Mouse (Mus musculus) telencephalon, adult 2 months (tissue): Measurements from ENCODE around the gene Tifab.
"Not testable (repeated sequence)": the region's sequence is repeated elsewhere in the genome, so short reads cannot be mapped to it uniquely, and the experiment has no call there.

Experiments used
- DNase-seq: peaks from one replicate; pipeline ENCODE4 v3.0.0-alpha.2; 2011; ENCODE audit warnings: low read depth, low spot score

Gene Tifab

DNA sequence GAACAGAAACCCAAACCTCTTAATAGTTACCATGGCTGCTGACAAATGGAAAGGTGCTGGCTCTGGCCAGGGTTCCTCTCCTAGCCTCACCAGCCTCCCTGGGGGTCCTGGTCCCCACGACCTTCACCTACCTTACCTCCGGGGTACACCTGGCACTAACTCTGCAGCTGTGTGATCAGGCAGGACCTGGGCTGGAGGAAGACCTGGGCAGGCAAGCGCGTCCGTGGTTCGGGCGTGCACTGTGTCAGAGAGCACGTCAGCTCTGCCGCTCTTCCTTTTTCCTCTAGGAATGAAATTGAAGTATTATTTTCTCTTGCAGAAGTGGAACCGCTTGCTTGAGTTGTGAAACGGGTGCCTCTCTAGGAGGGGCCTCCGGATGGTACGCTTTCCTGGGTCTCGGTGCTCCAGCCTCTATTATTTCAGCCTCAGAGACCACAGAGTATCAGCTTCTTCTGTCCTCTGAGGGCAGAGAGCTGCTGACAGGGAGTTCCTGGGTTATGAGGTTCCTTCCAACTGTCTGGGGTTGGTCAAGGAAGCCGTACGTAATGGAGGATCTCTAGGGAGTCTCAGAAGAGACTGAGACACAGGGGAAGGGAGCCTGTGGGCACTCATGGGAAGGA is at the start of gene Tifab:
TSS of gene Tifab (minus strand) at position 470 of the 620 bp plus-strand sequence.
- DNase-seq = no peak

DNA sequence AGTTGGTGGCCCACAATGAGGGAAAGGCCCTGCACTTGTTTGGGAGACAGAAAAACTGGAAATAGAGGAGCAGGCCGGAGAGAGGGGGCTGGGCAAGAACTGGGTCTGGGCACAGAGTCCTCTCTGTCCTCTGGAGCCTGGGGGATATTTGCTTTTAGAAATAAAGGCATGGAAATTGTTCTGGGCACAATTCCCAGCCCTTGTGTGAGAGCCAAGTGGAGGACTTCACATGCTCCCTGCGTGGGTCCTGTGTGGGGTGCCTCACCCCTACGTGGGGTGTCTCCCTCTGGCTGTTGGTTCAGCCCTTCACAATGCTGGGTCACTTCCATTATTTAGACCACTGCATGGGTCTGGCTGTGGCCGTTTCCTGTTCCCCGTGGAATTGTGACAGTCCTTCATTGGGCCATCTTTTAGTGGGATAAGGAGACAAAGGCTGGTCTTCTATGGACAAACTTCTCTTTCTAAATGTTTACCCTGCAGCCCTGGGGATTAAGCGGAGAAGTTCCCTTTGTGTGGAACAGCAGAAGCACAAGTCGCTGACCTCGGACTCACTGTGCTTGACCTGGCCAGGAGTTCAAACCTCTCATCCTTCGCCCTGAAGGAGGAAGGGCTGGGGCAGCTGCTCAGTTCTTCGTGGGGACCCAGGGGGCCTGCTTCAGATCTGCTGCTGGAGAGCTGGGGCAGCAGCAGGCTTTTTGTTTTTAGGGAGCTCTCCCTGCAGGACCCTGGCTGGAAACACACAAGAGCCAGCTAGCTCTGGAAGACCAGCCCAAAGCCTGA is 47.7 kb upstream of the Tifab start:
- no peak for DNase-seq

DNA sequence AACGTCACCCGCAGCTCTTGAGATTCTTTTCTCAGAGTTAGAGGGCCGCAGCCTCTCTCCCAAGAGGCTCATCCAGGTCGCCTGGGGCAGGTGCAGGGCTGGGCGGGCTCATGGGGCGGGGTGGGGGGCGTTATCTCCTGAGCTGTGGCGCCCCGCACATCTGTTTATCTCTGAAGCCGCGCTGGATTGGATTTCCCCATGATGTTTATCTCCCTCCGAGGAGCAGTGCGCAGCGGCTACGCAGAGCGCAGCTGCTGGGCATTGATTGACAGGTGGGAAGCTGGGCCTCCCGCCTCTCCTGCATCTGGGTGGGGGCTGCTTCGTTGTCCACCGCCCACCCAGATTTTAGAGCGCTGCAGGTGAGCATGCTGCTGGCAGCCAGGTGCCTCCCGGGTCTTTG is 44.9 kb upstream of the Tifab start:
- no peak for DNase-seq

DNA sequence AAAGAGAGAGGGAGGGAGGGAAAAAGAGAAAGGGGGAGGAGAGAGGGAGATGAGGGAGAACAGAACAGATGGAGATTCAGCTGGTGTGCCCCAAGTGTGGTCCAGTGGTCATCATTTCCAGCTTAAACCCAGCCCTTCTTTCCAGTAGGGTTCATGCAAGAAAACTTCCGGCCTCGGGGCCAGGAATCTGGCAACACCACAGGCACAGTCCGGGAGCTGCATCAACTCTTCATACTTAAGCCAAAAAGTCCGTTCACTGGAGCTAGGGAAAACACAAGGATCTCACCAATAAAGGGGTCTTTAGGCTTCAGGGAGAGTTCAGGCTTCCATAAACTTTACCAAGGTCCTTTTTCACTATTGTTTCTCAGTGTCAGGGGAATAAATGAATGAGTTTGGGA is 44.2 kb upstream of the Tifab start:
- DNase-seq = no peak

DNA sequence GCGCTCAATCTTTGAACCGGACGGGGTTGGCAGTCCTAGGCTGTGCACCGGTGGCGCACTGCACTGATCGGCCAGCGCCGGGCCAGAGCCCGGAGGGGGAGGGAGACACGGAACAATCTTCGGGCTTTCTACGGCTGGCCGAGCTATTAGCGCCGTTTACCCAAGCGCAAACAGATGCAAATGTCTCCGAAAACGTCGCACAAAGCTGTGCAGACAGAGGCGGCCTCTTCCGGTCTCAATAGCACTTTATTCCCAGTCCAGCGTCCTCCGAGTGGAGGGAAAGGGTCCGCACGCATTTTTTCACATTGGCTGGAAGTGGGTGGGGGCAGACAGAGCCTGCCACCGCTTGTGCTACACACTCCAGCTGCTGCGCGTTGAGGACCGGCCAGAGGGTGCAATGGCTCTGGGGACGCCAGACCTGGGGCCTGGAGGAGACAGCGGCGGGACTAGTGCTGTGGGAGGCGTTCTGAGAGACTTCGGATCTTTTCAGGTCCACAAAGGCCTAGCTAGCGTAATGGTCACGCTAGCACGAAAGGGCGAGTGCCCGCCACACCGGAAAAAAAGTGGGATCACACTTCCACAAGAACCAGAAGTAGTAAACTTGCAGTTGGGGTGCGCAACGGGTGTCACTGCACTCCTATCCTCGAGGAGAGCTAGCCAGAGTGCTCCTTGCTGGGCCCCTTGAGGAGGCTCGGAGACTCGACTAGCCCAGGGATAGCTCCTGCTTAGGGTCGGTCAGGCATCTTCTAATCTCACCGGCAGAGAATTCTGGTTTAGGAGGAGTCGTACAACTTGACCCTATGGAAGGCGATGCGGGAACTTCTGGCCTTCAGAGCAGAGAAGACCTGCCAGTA is 43.5 kb upstream of the Tifab start:
- no peak for DNase-seq

DNA sequence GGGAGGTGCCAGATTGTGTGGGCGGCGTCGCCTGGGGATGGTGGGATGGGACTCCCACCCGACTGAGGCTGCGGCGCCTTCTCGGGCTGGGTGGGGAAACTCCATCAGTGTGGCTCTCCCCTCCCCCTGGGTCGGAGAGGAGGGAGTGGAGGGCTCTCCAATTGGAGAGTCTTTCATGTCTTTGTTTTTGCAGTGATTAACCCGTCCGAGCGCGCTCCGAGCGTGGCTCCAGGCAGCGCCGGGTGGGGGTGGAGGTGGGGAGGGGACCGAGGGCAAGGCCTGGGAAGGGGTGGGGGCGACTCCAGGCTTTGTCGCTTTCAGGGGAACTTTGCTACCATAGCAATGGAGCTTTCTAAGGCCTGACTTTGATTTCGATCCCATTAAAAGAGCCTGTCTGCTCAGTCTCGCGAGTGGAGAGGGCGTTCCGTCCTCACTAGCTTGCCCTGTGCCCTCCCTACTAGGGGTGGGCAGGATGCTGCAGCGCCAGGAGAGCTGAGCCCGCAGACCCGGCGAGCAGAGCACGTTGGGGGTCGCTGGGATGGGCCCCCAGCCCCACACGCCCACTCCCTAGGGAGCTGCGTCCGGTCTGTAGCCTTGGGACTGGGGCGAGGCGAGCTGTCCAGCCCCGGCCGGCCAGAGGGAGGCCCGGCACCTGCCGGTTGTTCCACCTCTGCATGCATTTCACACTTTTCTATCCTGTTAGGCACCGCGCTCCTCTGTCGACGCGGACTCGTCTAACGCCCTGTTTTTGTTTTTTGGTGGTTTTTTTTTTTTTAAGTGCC is 42.6 kb upstream of the Tifab start:
- no peak for DNase-seq

DNA sequence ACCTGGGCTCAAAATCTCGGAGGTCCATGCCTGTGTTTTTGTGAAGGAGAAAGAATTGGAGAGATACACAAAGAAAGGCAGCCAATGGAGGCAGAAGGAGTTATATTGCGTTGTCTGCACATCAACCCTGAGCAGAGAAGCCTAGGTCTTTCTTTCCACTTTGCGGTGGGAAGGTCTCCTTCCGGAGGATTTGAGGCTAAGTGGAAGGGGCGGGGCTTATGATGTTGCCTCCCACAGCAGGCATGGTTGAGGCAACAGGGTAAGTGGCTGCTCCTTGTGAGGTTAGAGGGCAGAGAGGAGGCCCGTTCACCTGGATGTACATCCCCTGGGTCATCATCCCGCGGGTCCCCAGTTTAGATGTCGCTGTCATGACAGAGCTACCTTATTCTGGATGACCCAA is 40.6 kb upstream of the Tifab start:
- DNase-seq = no peak

DNA sequence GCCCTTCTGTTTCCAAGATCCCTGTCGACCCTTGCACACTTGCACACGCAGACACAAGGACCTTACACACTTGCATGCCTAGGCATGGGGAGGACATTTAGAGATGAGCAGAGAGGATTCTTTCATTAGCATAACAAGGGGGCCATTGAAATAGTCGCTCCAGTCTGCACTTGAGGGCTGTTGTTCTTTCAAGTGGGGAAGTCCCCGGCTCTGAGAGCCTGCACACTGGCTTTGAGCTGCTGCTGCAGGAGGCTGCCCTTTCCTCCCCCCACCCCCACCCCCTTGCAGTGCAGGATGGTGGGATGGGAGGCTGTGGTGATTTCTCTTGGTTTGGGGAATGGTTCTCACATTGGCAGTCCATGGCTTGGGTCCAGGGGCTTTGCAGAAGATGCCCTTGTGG is 37.4 kb upstream of the Tifab start:
- no peak for DNase-seq

DNA sequence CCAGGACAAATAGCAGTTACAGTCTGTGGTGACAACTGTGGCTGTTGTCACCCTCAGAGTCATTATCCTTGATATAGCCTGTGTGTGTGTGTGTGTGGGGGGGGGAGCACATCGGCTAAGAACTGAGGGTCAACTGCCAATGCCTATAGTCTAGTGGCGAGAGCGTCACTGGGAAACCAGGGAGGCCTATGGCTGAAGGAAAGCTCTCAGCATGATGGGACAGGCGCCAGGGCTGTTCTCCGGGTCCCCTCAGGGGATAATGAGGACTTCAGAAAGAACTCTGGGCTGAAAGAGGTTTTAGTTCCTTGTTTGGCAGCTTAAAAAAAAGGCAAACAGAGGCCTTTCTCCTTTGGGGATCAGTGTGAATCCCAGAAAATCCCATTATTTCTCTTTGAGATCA is 35.9 kb upstream of the Tifab start:
- no peak for DNase-seq

DNA sequence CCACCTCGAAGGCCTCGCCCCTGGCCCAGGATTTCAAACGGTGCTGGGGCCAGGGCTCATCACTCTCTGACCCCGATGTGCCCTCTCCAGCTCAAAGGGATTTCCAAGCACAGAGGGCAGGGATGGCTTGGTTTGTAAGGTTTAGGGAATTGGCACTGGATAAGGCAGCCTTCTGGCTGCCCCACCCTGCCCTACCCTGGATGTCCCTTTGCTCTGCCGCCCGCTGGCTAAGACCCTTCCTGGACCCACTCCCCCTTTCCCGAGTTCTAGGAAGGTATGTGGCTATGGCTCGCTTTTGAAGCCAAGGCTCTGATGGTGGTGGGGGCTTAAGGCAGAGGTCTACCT is 30.4 kb upstream of the Tifab start:
- no peak for DNase-seq

DNA sequence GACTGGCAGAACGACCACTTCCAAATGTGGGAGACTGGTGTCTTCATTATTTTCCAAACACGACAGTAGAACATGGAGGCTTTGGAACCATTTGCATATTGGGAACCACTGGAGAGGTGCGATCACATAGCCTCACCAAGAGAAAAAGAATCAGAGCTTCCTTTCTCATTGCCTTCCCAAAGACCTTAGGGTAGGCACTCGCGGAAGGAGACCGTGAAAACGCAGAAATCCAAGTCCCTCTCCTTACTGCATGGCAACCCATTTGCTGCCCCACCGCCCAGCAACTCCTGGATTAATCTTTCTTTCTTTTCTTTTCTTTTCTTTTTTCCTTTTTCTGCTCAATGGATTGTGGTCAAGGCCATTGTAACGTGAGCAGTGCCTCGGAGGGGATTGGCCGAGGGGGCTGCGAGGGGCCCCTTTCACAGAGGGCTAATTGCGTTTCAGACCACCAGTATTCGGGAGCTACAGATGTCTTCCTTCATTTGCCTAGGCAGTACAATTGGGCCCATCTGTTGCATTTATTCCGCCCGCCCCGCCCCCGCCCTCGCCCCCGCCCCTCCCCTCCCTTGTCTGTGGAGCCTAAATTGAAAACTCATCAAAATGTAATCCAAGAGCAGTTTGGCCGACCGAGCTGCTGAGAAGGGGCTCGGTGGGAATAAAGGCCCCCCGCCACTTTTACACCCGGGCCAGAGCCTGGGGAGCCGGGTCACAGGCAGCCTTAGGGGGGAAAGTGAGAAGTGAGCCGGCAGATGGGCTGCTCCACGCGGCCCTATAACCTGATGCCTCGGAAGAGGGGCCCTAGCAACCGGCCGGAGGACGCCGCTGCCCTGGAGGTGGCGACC is 29.8 kb upstream of the Tifab start:
- no peak for DNase-seq

DNA sequence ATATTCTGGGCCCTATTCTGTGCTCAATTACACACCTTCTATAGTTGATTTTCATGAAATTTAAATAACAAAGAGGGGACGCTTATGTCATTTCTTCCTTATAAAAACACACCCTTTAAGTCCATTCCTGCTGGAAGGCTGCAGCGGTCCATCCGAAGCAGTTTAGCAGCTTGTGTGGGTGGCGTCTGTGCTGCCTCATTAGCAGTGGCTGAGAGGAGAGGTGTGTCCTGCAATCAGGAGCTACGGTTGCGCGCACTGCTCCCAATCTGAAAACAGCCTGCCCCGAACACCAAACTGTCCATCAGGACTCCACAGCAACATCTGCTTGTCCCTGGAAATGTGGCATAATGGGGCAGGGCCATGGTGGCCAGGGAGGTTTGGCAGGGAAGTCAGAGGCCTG is 20.8 kb upstream of the Tifab start:
- no peak for DNase-seq

DNA sequence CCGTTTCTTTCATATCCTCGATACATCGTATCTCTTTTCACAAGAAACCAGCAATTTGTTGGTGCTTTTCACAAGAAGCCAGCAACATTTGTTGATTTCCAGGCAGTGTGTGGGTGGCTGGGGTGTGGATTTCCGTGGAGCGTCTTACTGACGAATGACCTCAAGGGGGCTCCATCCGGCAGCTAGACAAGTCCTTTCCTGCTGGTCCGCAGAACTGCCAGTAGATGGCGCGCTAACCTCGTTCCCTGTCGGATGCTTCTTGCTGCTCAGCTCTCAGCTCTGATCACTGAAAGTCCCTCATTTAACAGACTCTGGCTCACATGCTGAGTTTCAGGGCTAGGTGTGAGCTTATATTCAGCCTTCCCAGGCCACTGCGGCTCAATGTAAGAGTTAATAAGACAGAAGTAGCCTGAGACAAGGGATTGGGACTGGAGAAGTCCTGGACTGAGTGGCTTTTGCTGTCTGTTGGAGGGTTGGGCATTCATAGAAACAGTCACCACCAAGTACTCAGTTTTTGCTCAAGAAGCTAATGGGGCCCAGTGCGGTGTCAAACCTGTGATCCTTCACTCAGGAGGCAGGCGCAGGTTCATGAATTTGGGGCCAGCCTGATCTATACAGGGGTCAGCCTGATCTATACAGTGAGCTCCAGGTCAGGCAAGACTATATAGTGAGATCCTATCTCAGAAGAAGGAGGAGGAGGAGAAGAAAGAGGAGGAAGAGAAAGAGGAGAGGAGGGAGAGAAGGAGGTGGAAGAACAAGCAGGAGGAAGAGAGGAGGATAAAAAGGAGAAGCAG is 19.0 kb upstream of the Tifab start:
- DNase-seq = peak; percentile 94

DNA sequence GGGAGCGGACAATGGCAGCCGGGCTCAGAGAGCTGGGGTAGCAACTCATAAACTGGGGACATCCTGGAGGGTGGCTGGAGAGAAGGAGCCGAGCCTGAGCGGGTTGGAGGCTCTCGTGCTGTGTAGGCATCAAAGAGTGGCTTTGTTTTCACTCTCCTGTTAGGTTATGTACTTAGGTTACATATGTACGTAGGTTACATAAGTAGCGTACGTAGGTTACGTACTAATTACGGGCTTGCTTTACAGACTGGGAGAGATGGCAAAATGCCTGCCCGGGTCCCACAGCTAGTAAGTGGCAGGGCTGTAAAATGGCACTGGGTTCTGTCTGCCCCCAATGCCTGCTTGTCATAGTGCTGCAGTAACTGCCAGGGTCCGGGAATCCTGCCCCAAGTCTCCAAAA is 18.3 kb upstream of the Tifab start:
- DNase-seq = no peak

DNA sequence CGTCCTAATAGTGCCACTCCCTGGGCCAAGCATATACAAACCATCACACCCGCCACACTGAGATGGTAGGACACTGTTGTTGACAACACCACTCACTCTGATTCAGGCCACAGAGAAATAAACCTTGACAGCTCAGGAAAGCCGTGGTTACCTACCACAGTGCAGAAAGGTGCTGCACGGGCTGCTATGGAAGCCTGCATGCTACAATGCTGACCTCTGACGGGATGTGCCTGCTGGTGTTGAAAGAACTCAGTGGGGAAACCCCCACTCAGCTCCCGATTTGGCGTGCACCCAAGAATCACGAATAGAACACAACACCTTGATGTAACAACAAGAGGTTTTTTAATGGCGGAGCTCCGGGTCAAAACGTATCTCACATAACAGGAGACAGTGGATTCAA is 17.1 kb upstream of the Tifab start:
- not testable (repeated sequence) for DNase-seq

DNA sequence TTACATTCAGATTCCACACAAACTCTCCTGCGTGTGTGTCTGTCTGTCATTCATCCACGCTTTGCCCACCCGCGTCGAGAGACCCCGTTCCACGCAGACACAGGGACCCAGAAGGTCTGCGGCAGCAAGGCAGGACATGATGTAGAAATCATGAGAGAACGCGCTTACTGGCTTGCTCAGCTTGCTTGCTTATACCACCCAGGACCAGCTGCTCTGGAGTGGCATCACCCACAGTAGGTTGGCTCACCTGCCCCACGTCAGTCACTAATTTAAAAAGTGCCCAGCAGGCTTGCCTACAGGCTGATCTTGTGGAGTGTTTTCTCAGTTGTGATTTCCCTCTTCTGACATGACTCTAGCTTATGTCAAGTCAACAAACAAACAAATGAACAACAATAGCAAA is 15.5 kb upstream of the Tifab start:
- DNase-seq = not testable (repeated sequence)

DNA sequence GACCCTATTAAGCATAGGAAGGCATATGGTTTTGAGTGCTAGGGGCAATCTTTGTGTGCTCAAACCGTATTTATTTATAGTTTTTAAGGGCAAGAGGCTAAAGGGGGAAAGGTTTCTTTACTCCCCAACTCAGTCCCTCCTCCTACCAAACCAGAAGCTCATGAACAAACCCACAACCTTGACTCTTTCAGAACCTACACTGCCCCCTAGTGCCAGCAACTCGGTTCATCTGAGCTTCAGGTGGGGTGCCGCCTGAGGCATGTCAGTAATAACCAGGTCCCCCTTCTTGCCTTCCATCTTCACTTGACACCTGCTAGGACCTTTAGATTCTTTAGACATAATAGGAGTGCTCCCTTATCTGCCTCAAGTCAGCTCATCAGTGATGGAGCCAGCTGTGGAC is 12.5 kb upstream of the Tifab start:
- DNase-seq = no peak

DNA sequence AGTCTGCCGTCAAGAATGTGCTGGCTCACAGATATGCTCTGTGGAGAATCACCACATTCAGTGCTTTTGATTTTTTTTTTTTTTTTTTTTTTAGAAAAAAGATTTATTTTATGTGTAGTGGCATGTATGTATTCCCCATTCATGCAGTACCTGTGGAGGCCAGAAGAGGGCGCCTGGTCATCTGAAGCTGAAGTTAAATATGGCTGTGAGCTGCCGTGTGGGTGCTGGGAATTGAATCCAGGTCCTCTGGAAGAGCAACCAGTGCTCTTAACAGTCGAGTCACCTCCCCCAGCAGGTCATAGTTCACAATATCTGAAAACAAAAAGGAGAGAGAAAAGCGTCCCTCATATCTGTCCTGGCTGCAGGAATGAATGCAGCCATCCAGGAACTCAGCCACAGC is 11.0 kb upstream of the Tifab start:
- DNase-seq = no peak

DNA sequence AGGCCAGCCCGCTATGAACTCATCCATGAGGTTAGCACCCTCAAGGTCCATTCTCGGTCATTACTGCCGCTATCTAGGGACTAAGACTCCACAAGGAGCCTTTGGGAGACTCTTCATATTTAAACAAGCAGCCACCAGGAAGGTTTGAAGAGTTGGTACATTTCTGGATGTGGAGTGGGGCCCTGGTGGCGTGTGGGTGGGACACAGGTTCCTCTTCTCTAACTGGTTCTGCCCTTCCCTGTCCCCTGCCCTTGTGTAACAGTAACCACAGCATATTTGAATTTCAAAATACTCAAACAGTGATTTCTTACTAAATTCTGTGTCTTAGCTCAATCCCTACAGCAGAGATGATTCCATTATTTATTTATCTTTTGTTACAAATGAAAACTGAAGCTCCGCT is 5.0 kb upstream of the Tifab start:
- DNase-seq = no peak

DNA sequence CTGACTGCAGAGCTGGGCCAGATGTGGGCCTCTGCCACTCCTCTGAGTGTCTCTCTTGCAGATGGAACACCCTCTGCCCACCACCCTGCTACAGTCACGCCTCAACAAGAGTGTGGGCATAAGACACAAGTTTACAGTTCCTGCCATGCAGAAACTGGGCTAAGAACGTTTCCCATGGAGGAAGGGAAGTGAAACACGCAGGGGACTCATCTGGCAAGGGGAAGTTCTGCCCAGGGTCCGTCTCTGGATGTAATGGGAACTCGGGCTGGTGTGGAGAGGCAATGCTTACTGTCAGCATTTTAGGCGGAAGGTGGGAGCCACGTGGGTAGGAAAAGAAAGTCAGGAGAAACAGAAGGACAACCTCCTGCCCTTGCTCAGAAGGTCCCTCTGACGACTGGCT is 2.7 kb upstream of the Tifab start:
- peak; percentile 48 for DNase-seq
